Mouse (Mus musculus): ENCODE measurements around the gene Siglec1.

DNA sequence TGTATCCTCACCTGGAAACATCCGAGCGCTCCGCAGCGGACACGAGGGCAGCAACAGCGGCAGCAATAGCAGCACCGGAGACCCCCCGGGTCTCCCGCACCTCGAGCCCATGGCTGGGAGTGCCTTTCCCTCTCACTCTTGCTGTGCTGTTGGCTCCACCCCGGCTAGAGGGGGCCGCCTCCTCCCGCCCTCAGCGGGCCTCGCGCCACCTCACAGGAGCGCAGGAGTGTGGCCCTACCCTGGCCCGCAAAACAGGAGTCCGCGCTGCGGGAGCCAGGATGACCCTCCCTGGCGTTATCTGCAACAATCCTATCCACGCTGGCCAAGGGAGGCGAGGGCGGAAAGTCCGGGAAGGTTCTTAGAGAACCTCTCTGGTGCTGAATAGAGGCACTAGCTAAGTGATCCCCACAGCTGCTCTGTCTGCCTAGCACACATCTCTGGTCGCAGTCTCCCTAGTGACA is 23.1 kb downstream of the Siglec1 start, which contains the start of gene Adam33:
- TF ChIP-seq CTCF (conservative IDR thresholded peaks at IDR 0.05; ENCODE audit: low read length) (no peak), POU5F1 (IDR thresholded peaks at IDR 0.05; ENCODE audit: borderline replicate concordance, low read length) (no peak)

All from E14TG2a.4 (cell line).